Mouse (Mus musculus): ENCODE results near the gene Nfe2. TPM values are rescaled to one million over a fixed set of nuclear protein-coding genes. Genes with fewer than 3 reads are reported as not detected.

The Nfe2 gene
- total and polyA plus RNA-seq, 2 experiments from 2014 or later, result 0.32 to 0.99 TPM

GRCm38 (mm10) chr15:103303916-103304615 lies 45.9 kb upstream of the Nfe2 start:
- H3K4me2 ChIP-seq (ENCODE audit: low read depth, low read length, poor library complexity, severe bottlenecking), result peak overlapping the region; percentile 77
- TF ChIP-seq CTCF (IDR thresholded peaks at IDR 0.05), result no peak
- WGBS, result 5% methylated on average over 8 of the region's 8 CpGs
- DNase-seq (ENCODE audit: low spot score) (no peak), ATAC-seq (ENCODE audit: low FRiP score) (no peak)
- no peaks in the 10 kb centered on the region for H3K9me3 ChIP-seq (ENCODE audit: low read length)
- H3K36me3 ChIP-seq (ENCODE audit: insufficient read depth, low read length), result peaks cover 2% of the 10 kb centered on the region; the same call in 1 of the 2 replicates
- H3K27me3 ChIP-seq (ENCODE audit: insufficient read depth, low read length), result no peaks in the 10 kb centered on the region
- peaks cover 52% of the 10 kb centered on the region for H3K4me1 ChIP-seq (ENCODE audit: insufficient read depth, low read length)
- peak overlapping the region; percentile 42; the same call in 1 of the 2 replicates for H3K4me3 ChIP-seq (ENCODE audit: low read depth, low read length)
- H3K27ac ChIP-seq (ENCODE audit: low read depth, low read length), result peak overlapping the region; percentile 94
- 0 out of 2 replicates have a peak overlapping the region, but pooled peaks have one; percentile 67 for H3K9ac ChIP-seq (replicated peaks; ENCODE audit: low read length, poor library complexity, severe bottlenecking)

DNA sequence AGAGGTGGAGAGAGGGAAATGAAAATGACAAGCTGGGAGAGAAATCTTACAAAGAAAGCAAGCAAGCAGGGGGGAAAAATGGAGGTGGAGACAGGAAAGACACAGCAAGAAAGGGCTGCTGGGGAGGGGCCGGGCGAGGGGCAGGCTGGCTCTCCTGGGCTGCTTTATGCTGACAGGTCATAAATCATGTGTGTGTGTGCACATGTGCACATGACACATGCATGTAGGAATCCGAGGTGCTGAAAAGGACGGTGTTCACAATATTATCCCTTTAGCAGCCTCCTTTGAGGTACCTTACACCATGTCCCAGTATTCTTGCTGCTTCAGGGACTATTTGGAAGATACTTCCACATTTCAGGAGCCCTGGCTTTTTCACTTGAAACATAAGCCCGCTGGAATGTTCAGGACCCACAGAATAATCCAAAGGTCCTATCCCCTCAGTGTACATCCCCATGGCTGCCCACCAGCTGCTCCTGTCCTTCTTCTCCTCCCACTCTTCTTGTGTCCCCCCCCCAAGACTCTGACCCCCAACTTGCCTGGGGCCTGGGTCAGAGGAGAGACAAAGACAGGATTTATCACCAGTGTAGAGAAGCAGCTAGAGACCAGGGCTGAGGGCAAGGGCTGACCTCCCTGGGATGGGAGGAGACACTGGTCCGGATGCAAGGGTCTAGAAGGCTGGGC lies 44.3 kb upstream of the Nfe2 start:
- ATAC-seq (ENCODE audit: low FRiP score) (no peak), DNase-seq (ENCODE audit: low spot score) (no peak)
- Histone ChIP-seq H3K4me1 (ENCODE audit: insufficient read depth, low read length) (peaks cover 54% of the 10 kb centered on the region), H3K4me2 (ENCODE audit: low read depth, low read length, poor library complexity, severe bottlenecking) (no peak overlapping the region), H3K9ac (replicated peaks; ENCODE audit: low read length, poor library complexity, severe bottlenecking) (peak overlapping the region; percentile 34; the same call in 1 of the 2 replicates), H3K4me3 (ENCODE audit: low read depth, low read length) (no peak overlapping the region), H3K36me3 (ENCODE audit: insufficient read depth, low read length) (peaks cover 6% of the 10 kb centered on the region; the same call in 1 of the 2 replicates), H3K9me3 (ENCODE audit: low read length) (no peaks in the 10 kb centered on the region), H3K27me3 (ENCODE audit: insufficient read depth, low read length) (no peaks in the 10 kb centered on the region), H3K27ac (ENCODE audit: low read depth, low read length) (peak overlapping the region; percentile 97)
- no peak for TF ChIP-seq CTCF (IDR thresholded peaks at IDR 0.05)
- WGBS, result 45% methylated on average over 6 of the region's 6 CpGs

DNA sequence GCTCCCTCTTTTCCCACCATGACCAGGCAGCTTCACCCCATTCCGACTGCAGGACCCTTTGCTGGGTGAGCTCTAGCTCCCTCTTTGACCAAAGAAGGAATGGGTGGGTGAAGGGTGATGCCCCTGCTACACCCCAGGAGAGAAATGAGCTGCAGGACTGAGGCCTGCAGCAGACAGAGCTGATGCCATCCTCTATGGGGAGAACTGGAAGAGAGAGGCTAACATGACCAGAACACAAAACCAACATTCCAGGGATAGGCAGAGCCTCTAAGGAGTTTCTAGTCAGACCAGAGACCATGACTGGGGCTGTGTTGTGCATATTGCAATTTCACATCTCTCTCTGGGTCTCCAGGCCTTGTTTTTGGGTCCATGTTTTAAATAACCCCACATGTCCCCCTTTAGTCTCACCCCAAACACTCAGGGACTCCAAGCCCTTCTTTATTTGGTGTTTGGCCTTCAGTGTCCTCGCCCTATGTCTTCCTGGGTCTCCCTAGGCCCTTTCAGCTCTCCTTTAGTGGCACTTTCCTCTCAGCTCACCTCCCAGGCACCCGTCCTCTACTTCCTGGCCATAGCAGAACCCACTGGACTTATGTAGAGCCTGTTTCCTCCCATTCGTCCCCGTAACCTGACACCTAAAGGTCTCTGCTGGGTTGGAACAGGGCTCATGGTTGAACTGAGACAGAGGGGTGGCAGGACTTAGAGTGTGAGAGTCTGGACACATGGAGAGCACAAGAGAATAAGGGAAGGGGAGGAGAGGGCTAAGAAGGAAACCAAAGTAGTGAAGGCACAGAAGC lies 43.5 kb upstream of the Nfe2 start:
- DNase-seq (ENCODE audit: low spot score), result no peak
- no peak for ATAC-seq (ENCODE audit: low FRiP score)
- peak overlapping the region; percentile 97 for H3K27ac ChIP-seq (ENCODE audit: low read depth, low read length)
- peaks cover 6% of the 10 kb centered on the region; the same call in 1 of the 2 replicates for H3K36me3 ChIP-seq (ENCODE audit: insufficient read depth, low read length)
- peak overlapping the region; percentile 34 for H3K9ac ChIP-seq (replicated peaks; ENCODE audit: low read length, poor library complexity, severe bottlenecking)
- H3K4me1 ChIP-seq (ENCODE audit: insufficient read depth, low read length), result peaks cover 51% of the 10 kb centered on the region
- no peak overlapping the region for H3K4me2 ChIP-seq (ENCODE audit: low read depth, low read length, poor library complexity, severe bottlenecking)
- 39% methylated on average over 5 of the region's 5 CpGs for WGBS
- peak; percentile 19; the same call in 1 of the 2 replicates for TF ChIP-seq CTCF (IDR thresholded peaks at IDR 0.05)
- no peaks in the 10 kb centered on the region for H3K9me3 ChIP-seq (ENCODE audit: low read length)
- no peak overlapping the region for H3K4me3 ChIP-seq (ENCODE audit: low read depth, low read length)
- no peaks in the 10 kb centered on the region for H3K27me3 ChIP-seq (ENCODE audit: insufficient read depth, low read length)

GRCm38 (mm10) chr15:103301046-103301445 lies 42.8 kb upstream of the Nfe2 start:
- no peak overlapping the region for H3K4me3 ChIP-seq (ENCODE audit: low read depth, low read length)
- H3K4me2 ChIP-seq (ENCODE audit: low read depth, low read length, poor library complexity, severe bottlenecking), result no peak overlapping the region; the same call in 1 of the 2 replicates
- no peak overlapping the region; the same call in 1 of the 2 replicates for H3K9ac ChIP-seq (replicated peaks; ENCODE audit: low read length, poor library complexity, severe bottlenecking)
- no peaks in the 10 kb centered on the region for H3K9me3 ChIP-seq (ENCODE audit: low read length)
- no peaks in the 10 kb centered on the region for H3K27me3 ChIP-seq (ENCODE audit: insufficient read depth, low read length)
- ATAC-seq (ENCODE audit: low FRiP score), result no peak
- peaks cover 49% of the 10 kb centered on the region for H3K4me1 ChIP-seq (ENCODE audit: insufficient read depth, low read length)
- peaks cover 6% of the 10 kb centered on the region; the same call in 1 of the 2 replicates for H3K36me3 ChIP-seq (ENCODE audit: insufficient read depth, low read length)
- no peak for TF ChIP-seq CTCF (IDR thresholded peaks at IDR 0.05)
- 18% methylated on average over 2 of the region's 2 CpGs for WGBS
- DNase-seq (ENCODE audit: low spot score), result no peak
- H3K27ac ChIP-seq (ENCODE audit: low read depth, low read length), result peak overlapping the region; percentile 97

DNA sequence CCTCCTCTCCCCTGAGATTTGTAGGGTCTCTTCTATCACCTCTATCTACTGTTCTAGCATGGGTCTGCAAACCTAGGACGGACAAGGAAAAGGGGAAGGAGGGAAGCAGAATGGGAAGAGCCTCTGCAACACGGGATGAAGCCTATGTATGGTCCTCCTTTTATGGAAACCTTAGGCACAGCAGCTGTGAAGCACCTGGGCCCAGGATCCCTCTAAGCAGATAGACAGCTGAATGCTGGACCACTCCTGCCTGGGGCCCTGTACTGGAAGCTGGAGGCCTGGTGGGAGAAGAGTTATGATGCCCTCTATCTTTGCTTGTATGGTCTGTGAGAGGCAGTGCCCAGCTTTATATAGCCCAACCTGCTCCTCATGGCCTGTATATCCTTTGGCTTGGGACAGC lies 42.4 kb upstream of the Nfe2 start:
- H3K4me3 ChIP-seq (ENCODE audit: low read depth, low read length), result peak overlapping the region; percentile 16; the same call in 1 of the 2 replicates
- H3K36me3 ChIP-seq (ENCODE audit: insufficient read depth, low read length), result peaks cover 6% of the 10 kb centered on the region; the same call in 1 of the 2 replicates
- H3K27me3 ChIP-seq (ENCODE audit: insufficient read depth, low read length), result no peaks in the 10 kb centered on the region
- DNase-seq (ENCODE audit: low spot score) (no peak), ATAC-seq (ENCODE audit: low FRiP score) (no peak)
- H3K9ac ChIP-seq (replicated peaks; ENCODE audit: low read length, poor library complexity, severe bottlenecking), result peak overlapping the region; percentile 53
- TF ChIP-seq CTCF (IDR thresholded peaks at IDR 0.05), result no peak; the same call in 1 of the 2 replicates
- H3K9me3 ChIP-seq (ENCODE audit: low read length), result no peaks in the 10 kb centered on the region
- H3K4me1 ChIP-seq (ENCODE audit: insufficient read depth, low read length), result peaks cover 49% of the 10 kb centered on the region
- peak overlapping the region; percentile 51 for H3K4me2 ChIP-seq (ENCODE audit: low read depth, low read length, poor library complexity, severe bottlenecking)
- H3K27ac ChIP-seq (ENCODE audit: low read depth, low read length), result peak overlapping the region; percentile 97
- 4% methylated on average over 2 of the region's 2 CpGs for WGBS
